Mouse (Mus musculus): ENCODE results near the gene Jazf1. TPM values are rescaled to one million over a fixed set of nuclear protein-coding genes. Genes with fewer than 3 reads are reported as not detected.
A peak's percentile ranks its signal among the peaks of the same experiment; 100 is the strongest.

Jazf1 gene
- polyA plus RNA-seq, 1 experiment from 2014 or later, result 24.9 TPM

- H3K9ac ChIP-seq (replicated peaks), result no peak overlapping the region
- H3K36me3 ChIP-seq, result no peaks in the 10 kb centered on the region
- H3K4me1 ChIP-seq (replicated peaks), result no peaks in the 10 kb centered on the region
- H3K27ac ChIP-seq, result no peak overlapping the region
- no peaks in the 10 kb centered on the region for H3K27me3 ChIP-seq
- ATAC-seq, result no peak
- WGBS, result 87% methylated on average over 8 of the region's 8 CpGs
- H3K4me2 ChIP-seq (replicated peaks), result no peak overlapping the region
- no peaks in the 10 kb centered on the region for H3K9me3 ChIP-seq
- H3K4me3 ChIP-seq (replicated peaks), result no peak overlapping the region
These were observed 77.6 kb downstream of the Jazf1 start for GRCm38 (mm10) chr6:52990816-52991215.

- H3K9me3 ChIP-seq, result no peaks in the 10 kb centered on the region
- no peak for ATAC-seq
- no peaks in the 10 kb centered on the region for H3K27me3 ChIP-seq
- H3K27ac ChIP-seq, result no peak overlapping the region
- no peak overlapping the region for H3K4me3 ChIP-seq (replicated peaks)
- WGBS, result 84% methylated on average over 6 of the region's 6 CpGs
- no peak overlapping the region for H3K4me2 ChIP-seq (replicated peaks)
- H3K9ac ChIP-seq (replicated peaks), result no peak overlapping the region
- no peaks in the 10 kb centered on the region for H3K36me3 ChIP-seq
- H3K4me1 ChIP-seq (replicated peaks), result no peaks in the 10 kb centered on the region
These were observed 80.4 kb downstream of the Jazf1 start for GRCm38 (mm10) chr6:52987905-52988640.

GRCm38 (mm10) chr6:52987391-52987790 lies 81.0 kb downstream of the Jazf1 start:
- H3K9ac ChIP-seq (replicated peaks), result no peak overlapping the region
- no peak overlapping the region for H3K4me3 ChIP-seq (replicated peaks)
- WGBS, result 62% methylated on average over 4 of the region's 4 CpGs
- no peaks in the 10 kb centered on the region for H3K4me1 ChIP-seq (replicated peaks)
- no peak overlapping the region for H3K4me2 ChIP-seq (replicated peaks)
- H3K9me3 ChIP-seq, result no peaks in the 10 kb centered on the region
- H3K27ac ChIP-seq, result no peak overlapping the region
- no peaks in the 10 kb centered on the region for H3K27me3 ChIP-seq
- H3K36me3 ChIP-seq, result no peaks in the 10 kb centered on the region
- no peak for ATAC-seq

GRCm38 (mm10) chr6:52982175-52982574 lies 86.3 kb downstream of the Jazf1 start:
- Histone ChIP-seq H3K27ac (no peak overlapping the region), H3K9me3 (no peaks in the 10 kb centered on the region), H3K4me2 (replicated peaks) (no peak overlapping the region), H3K9ac (replicated peaks) (no peak overlapping the region), H3K27me3 (no peaks in the 10 kb centered on the region), H3K36me3 (no peaks in the 10 kb centered on the region), H3K4me1 (replicated peaks) (no peaks in the 10 kb centered on the region), H3K4me3 (replicated peaks) (no peak overlapping the region)
- ATAC-seq, result no peak
- 89% methylated on average over 6 of the region's 6 CpGs for whole genome bisulfite sequencing

- Histone ChIP-seq H3K27me3 (no peaks in the 10 kb centered on the region), H3K4me3 (replicated peaks) (no peak overlapping the region), H3K27ac (no peak overlapping the region), H3K36me3 (no peaks in the 10 kb centered on the region), H3K4me1 (replicated peaks) (no peaks in the 10 kb centered on the region), H3K9ac (replicated peaks) (no peak overlapping the region), H3K9me3 (no peaks in the 10 kb centered on the region), H3K4me2 (replicated peaks) (no peak overlapping the region)
- no peak for ATAC-seq
- WGBS, result 93% methylated on average over 6 of the region's 6 CpGs
These were observed 88.9 kb downstream of the Jazf1 start for GRCm38 (mm10) chr6:52979503-52979902.

- 93% methylated on average over 5 of the region's 5 CpGs for WGBS
- no peak overlapping the region for H3K9ac ChIP-seq (replicated peaks)
These were observed 95.1 kb downstream of the Jazf1 start for GRCm38 (mm10) chr6:52973351-52973750.

GRCm38 (mm10) chr6:52972138-52972537 lies 96.3 kb downstream of the Jazf1 start:
- Histone ChIP-seq H3K4me2 (replicated peaks) (no peak overlapping the region), H3K9me3 (no peaks in the 10 kb centered on the region), H3K4me3 (replicated peaks) (no peak overlapping the region), H3K4me1 (replicated peaks) (peaks cover 3% of the 10 kb centered on the region), H3K9ac (replicated peaks) (no peak overlapping the region), H3K36me3 (no peaks in the 10 kb centered on the region), H3K27ac (no peak overlapping the region), H3K27me3 (no peaks in the 10 kb centered on the region)
- WGBS, result 76% methylated on average over 7 of the region's 7 CpGs
- ATAC-seq, result no peak

More at GRCm38 (mm10) chr6:52973351-52973750, 95.1 kb downstream of the Jazf1 start:
- ATAC-seq, result no peak
- Histone ChIP-seq H3K27ac (no peak overlapping the region), H3K27me3 (no peaks in the 10 kb centered on the region), H3K4me3 (replicated peaks) (no peak overlapping the region), H3K4me1 (replicated peaks) (no peaks in the 10 kb centered on the region), H3K4me2 (replicated peaks) (no peak overlapping the region), H3K36me3 (no peaks in the 10 kb centered on the region), H3K9me3 (no peaks in the 10 kb centered on the region)

- WGBS, result 93% methylated on average over 2 of the region's 2 CpGs
- H3K4me1 ChIP-seq (replicated peaks), result peaks cover 3% of the 10 kb centered on the region
- ATAC-seq, result 0 out of 2 replicates have a peak, but pooled peaks have one; percentile 48
These were observed 98.6 kb downstream of the Jazf1 start for GRCm38 (mm10) chr6:52969717-52970261.

GRCm38 (mm10) chr6:52968346-52968891 lies 100.0 kb downstream of the Jazf1 start:
- Histone ChIP-seq H3K9me3 (no peaks in the 10 kb centered on the region), H3K36me3 (no peaks in the 10 kb centered on the region), H3K4me3 (replicated peaks) (no peak overlapping the region), H3K27ac (no peak overlapping the region), H3K4me1 (replicated peaks) (peaks cover 14% of the 10 kb centered on the region), H3K27me3 (no peaks in the 10 kb centered on the region), H3K4me2 (replicated peaks) (no peak overlapping the region), H3K9ac (replicated peaks) (no peak overlapping the region)
- WGBS, result 73% methylated on average over 12 of the region's 12 CpGs
- ATAC-seq, result no peak

More at GRCm38 (mm10) chr6:52969717-52970261, 98.6 kb downstream of the Jazf1 start:
- H3K27ac ChIP-seq, result no peak overlapping the region
- H3K4me3 ChIP-seq (replicated peaks), result no peak overlapping the region
- no peaks in the 10 kb centered on the region for H3K36me3 ChIP-seq
- no peak overlapping the region for H3K9ac ChIP-seq (replicated peaks)
- H3K27me3 ChIP-seq, result no peaks in the 10 kb centered on the region
- no peaks in the 10 kb centered on the region for H3K9me3 ChIP-seq
- no peak overlapping the region for H3K4me2 ChIP-seq (replicated peaks)

- no peak overlapping the region for H3K4me3 ChIP-seq (replicated peaks)
These were observed 100.7 kb downstream of the Jazf1 start for GRCm38 (mm10) chr6:52967557-52968270.

GRCm38 (mm10) chr6:52966001-52966400 lies 102.4 kb downstream of the Jazf1 start:
- no peaks in the 10 kb centered on the region for H3K9me3 ChIP-seq
- no peak overlapping the region for H3K4me2 ChIP-seq (replicated peaks)
- peaks cover 25% of the 10 kb centered on the region for H3K4me1 ChIP-seq (replicated peaks)
- no peak overlapping the region for H3K9ac ChIP-seq (replicated peaks)
- no peaks in the 10 kb centered on the region for H3K36me3 ChIP-seq
- 79% methylated on average over 4 of the region's 4 CpGs for WGBS
- no peak for ATAC-seq
- H3K4me3 ChIP-seq (replicated peaks), result no peak overlapping the region
- H3K27me3 ChIP-seq, result no peaks in the 10 kb centered on the region
- H3K27ac ChIP-seq, result no peak overlapping the region

More at GRCm38 (mm10) chr6:52967557-52968270, 100.7 kb downstream of the Jazf1 start:
- Histone ChIP-seq H3K9ac (replicated peaks) (no peak overlapping the region), H3K27ac (no peak overlapping the region), H3K4me1 (replicated peaks) (peaks cover 21% of the 10 kb centered on the region), H3K27me3 (no peaks in the 10 kb centered on the region), H3K36me3 (no peaks in the 10 kb centered on the region), H3K9me3 (no peaks in the 10 kb centered on the region), H3K4me2 (replicated peaks) (no peak overlapping the region)
- 71% methylated on average over 10 of the region's 10 CpGs for WGBS
- ATAC-seq, result no peak

- no peak for ATAC-seq
- H3K27ac ChIP-seq, result no peak overlapping the region
- no peaks in the 10 kb centered on the region for H3K27me3 ChIP-seq
- peaks cover 25% of the 10 kb centered on the region for H3K4me1 ChIP-seq (replicated peaks)
- H3K4me2 ChIP-seq (replicated peaks), result no peak overlapping the region
- H3K9me3 ChIP-seq, result no peaks in the 10 kb centered on the region
- 70% methylated on average over 7 of the region's 7 CpGs for WGBS
- no peaks in the 10 kb centered on the region for H3K36me3 ChIP-seq
- H3K9ac ChIP-seq (replicated peaks), result no peak overlapping the region
- no peak overlapping the region for H3K4me3 ChIP-seq (replicated peaks)
These were observed 103.1 kb downstream of the Jazf1 start for GRCm38 (mm10) chr6:52965340-52965739.
